Mouse (Mus musculus): Measurements from ENCODE around the gene Fam193a. TPM values are rescaled to one million over a fixed set of nuclear protein-coding genes. Genes with fewer than 3 reads are reported as not detected.

The Fam193a gene
- total and polyA plus RNA-seq, 2 experiments from 2014 or later, result 9.6 to 36.9 TPM

- Histone ChIP-seq H3K27ac (no peak overlapping the region), H3K36me3 (ENCODE audit: insufficient read depth, low read length) (peaks cover 57% of the 10 kb centered on the region)
Observed at GRCm38 (mm10) chr5:34439768-34440167, 70.0 kb downstream of the Fam193a start.

GRCm38 (mm10) chr5:34441797-34442196 lies 72.1 kb downstream of the Fam193a start:
- peaks cover 50% of the 10 kb centered on the region for H3K36me3 ChIP-seq (ENCODE audit: insufficient read depth, low read length)

More at GRCm38 (mm10) chr5:34439768-34440167, 70.0 kb downstream of the Fam193a start:
- Histone ChIP-seq H3K9me3 (ENCODE audit: low read length) (no peaks in the 10 kb centered on the region), H3K4me1 (ENCODE audit: insufficient read depth, low read length) (no peaks in the 10 kb centered on the region), H3K9ac (replicated peaks; ENCODE audit: low read length) (no peak overlapping the region), H3K27me3 (ENCODE audit: insufficient read depth, low read length) (no peaks in the 10 kb centered on the region), H3K4me3 (ENCODE audit: low read length) (no peak overlapping the region), H3K4me2 (ENCODE audit: low read depth, low read length) (no peak overlapping the region)
- no peak for DNase-seq (ENCODE audit: low spot score)
- ATAC-seq, result no peak
- WGBS, result 96% methylated on average over 2 of the region's 2 CpGs
- no peak for TF ChIP-seq CTCF (IDR thresholded peaks at IDR 0.05; ENCODE audit: low read depth)

GRCm38 (mm10) chr5:34446207-34446606 lies 76.5 kb downstream of the Fam193a start:
- TF ChIP-seq CTCF (IDR thresholded peaks at IDR 0.05; ENCODE audit: low read depth), result no peak
- H3K9ac ChIP-seq (replicated peaks; ENCODE audit: low read length), result no peak overlapping the region
- no peaks in the 10 kb centered on the region for H3K4me1 ChIP-seq (ENCODE audit: insufficient read depth, low read length)
- H3K4me2 ChIP-seq (ENCODE audit: low read depth, low read length), result no peak overlapping the region
- H3K9me3 ChIP-seq (ENCODE audit: low read length), result no peaks in the 10 kb centered on the region
- no peak overlapping the region for H3K4me3 ChIP-seq (ENCODE audit: low read length)
- DNase-seq (ENCODE audit: low spot score) (no peak), ATAC-seq (no peak)
- no peaks in the 10 kb centered on the region for H3K27me3 ChIP-seq (ENCODE audit: insufficient read depth, low read length)
- 78% methylated on average over 9 of the region's 9 CpGs for WGBS
- peaks cover 16% of the 10 kb centered on the region; the same call in 1 of the 2 replicates for H3K36me3 ChIP-seq (ENCODE audit: insufficient read depth, low read length)
- no peak overlapping the region for H3K27ac ChIP-seq

More at GRCm38 (mm10) chr5:34441797-34442196, 72.1 kb downstream of the Fam193a start:
- Histone ChIP-seq H3K4me2 (ENCODE audit: low read depth, low read length) (no peak overlapping the region), H3K4me3 (ENCODE audit: low read length) (no peak overlapping the region), H3K27me3 (ENCODE audit: insufficient read depth, low read length) (no peaks in the 10 kb centered on the region), H3K4me1 (ENCODE audit: insufficient read depth, low read length) (no peaks in the 10 kb centered on the region), H3K9ac (replicated peaks; ENCODE audit: low read length) (no peak overlapping the region), H3K27ac (no peak overlapping the region), H3K9me3 (ENCODE audit: low read length) (no peaks in the 10 kb centered on the region)
- no peak for TF ChIP-seq CTCF (IDR thresholded peaks at IDR 0.05; ENCODE audit: low read depth)
- DNase-seq (ENCODE audit: low spot score) (no peak), ATAC-seq (no peak)
- 93% methylated on average over 2 of the region's 2 CpGs for WGBS

- no peak for TF ChIP-seq CTCF (IDR thresholded peaks at IDR 0.05; ENCODE audit: low read depth)
- Histone ChIP-seq H3K27ac (no peak overlapping the region), H3K4me2 (ENCODE audit: low read depth, low read length) (no peak overlapping the region), H3K4me3 (ENCODE audit: low read length) (no peak overlapping the region), H3K36me3 (ENCODE audit: insufficient read depth, low read length) (peaks cover 65% of the 10 kb centered on the region), H3K9ac (replicated peaks; ENCODE audit: low read length) (no peak overlapping the region), H3K9me3 (ENCODE audit: low read length) (no peaks in the 10 kb centered on the region), H3K27me3 (ENCODE audit: insufficient read depth, low read length) (no peaks in the 10 kb centered on the region), H3K4me1 (ENCODE audit: insufficient read depth, low read length) (no peaks in the 10 kb centered on the region)
- ATAC-seq, result no peak
- WGBS, result 71% methylated on average over 1 of the region's 1 CpGs
- no peak for DNase-seq (ENCODE audit: low spot score)
Observed at GRCm38 (mm10) chr5:34458994-34459393, 89.3 kb downstream of the Fam193a start.

- Histone ChIP-seq H3K9ac (replicated peaks; ENCODE audit: low read length) (no peak overlapping the region), H3K4me2 (ENCODE audit: low read depth, low read length) (no peak overlapping the region), H3K9me3 (ENCODE audit: low read length) (no peaks in the 10 kb centered on the region), H3K27ac (no peak overlapping the region), H3K4me1 (ENCODE audit: insufficient read depth, low read length) (no peaks in the 10 kb centered on the region), H3K36me3 (ENCODE audit: insufficient read depth, low read length) (peaks cover 80% of the 10 kb centered on the region), H3K27me3 (ENCODE audit: insufficient read depth, low read length) (no peaks in the 10 kb centered on the region), H3K4me3 (ENCODE audit: low read length) (no peak overlapping the region)
- no peak for ATAC-seq
- no peak for DNase-seq (ENCODE audit: low spot score)
- TF ChIP-seq CTCF (IDR thresholded peaks at IDR 0.05; ENCODE audit: low read depth), result no peak
- WGBS, result 94% methylated on average over 4 of the region's 4 CpGs
Observed at GRCm38 (mm10) chr5:34461294-34461693, 91.6 kb downstream of the Fam193a start.

- H3K4me1 ChIP-seq (ENCODE audit: insufficient read depth, low read length), result no peaks in the 10 kb centered on the region
- 82% methylated on average over 6 of the region's 6 CpGs for WGBS
- H3K27me3 ChIP-seq (ENCODE audit: insufficient read depth, low read length), result no peaks in the 10 kb centered on the region
- H3K36me3 ChIP-seq (ENCODE audit: insufficient read depth, low read length), result peaks cover 86% of the 10 kb centered on the region
- no peaks in the 10 kb centered on the region for H3K9me3 ChIP-seq (ENCODE audit: low read length)
- no peak overlapping the region for H3K27ac ChIP-seq
- H3K9ac ChIP-seq (replicated peaks; ENCODE audit: low read length), result no peak overlapping the region
- no peak for TF ChIP-seq CTCF (IDR thresholded peaks at IDR 0.05; ENCODE audit: low read depth)
- ATAC-seq, result no peak
- no peak overlapping the region for H3K4me3 ChIP-seq (ENCODE audit: low read length)
- H3K4me2 ChIP-seq (ENCODE audit: low read depth, low read length), result no peak overlapping the region
- no peak for DNase-seq (ENCODE audit: low spot score)
Observed at GRCm38 (mm10) chr5:34461841-34462240, 92.1 kb downstream of the Fam193a start.

GRCm38 (mm10) chr5:34466079-34466478 lies 96.3 kb downstream of the Fam193a start:
- no peak for TF ChIP-seq CTCF (IDR thresholded peaks at IDR 0.05; ENCODE audit: low read depth)
- Histone ChIP-seq H3K9me3 (ENCODE audit: low read length) (no peaks in the 10 kb centered on the region), H3K4me1 (ENCODE audit: insufficient read depth, low read length) (no peaks in the 10 kb centered on the region), H3K9ac (replicated peaks; ENCODE audit: low read length) (no peak overlapping the region), H3K36me3 (ENCODE audit: insufficient read depth, low read length) (peaks cover 48% of the 10 kb centered on the region), H3K27ac (no peak overlapping the region), H3K27me3 (ENCODE audit: insufficient read depth, low read length) (no peaks in the 10 kb centered on the region), H3K4me2 (ENCODE audit: low read depth, low read length) (no peak overlapping the region), H3K4me3 (ENCODE audit: low read length) (no peak overlapping the region)
- ATAC-seq, result no peak
- DNase-seq (ENCODE audit: low spot score), result no peak
- WGBS, result 82% methylated on average over 1 of the region's 1 CpGs
